Mouse (Mus musculus): ENCODE data around the gene Rbbp9.

GRCm38 (mm10) chr2:144502134-144502533 is 48.5 kb downstream of the Rbbp9 start:
- TF ChIP-seq CTCF (conservative IDR thresholded peaks at IDR 0.05 in 1 of 2, IDR thresholded peaks at IDR 0.05 in 1 of 2; ENCODE audit: low read depth in 2 of 2, low read length in 2 of 2) (no peak), UBTF (IDR thresholded peaks at IDR 0.05; ENCODE audit: low read depth, low read length) (no peak), ETS1 (conservative IDR thresholded peaks at IDR 0.05; ENCODE audit: low read depth, low read length) (no peak), POLR2AphosphoS2 (IDR thresholded peaks at IDR 0.05; ENCODE audit: low read depth, low read length) (no peak), EP300 (IDR thresholded peaks at IDR 0.05; ENCODE audit: low read length) (no peak), CHD1 (IDR thresholded peaks at IDR 0.05; ENCODE audit: low read depth, low read length) (no peak), ZMIZ1 (IDR thresholded peaks at IDR 0.05; ENCODE audit: low read depth, low read length) (no peak), MXI1 (IDR thresholded peaks at IDR 0.05; ENCODE audit: low read depth, low read length) (no peak), GABPA (IDR thresholded peaks at IDR 0.05; ENCODE audit: insufficient replicate concordance, low read depth, low read length) (no peak), HCFC1 (IDR thresholded peaks at IDR 0.05; ENCODE audit: low read depth, low read length) (no peak), ZC3H11A (IDR thresholded peaks at IDR 0.05; ENCODE audit: low read depth, low read length) (no peak), BHLHE40 (IDR thresholded peaks at IDR 0.05; ENCODE audit: low read depth, low read length) (no peak)
